Mouse (Mus musculus) spleen, postnatal 10 days (tissue): ENCODE data around the gene Naa38.

Experiments
- DNase-seq, 2 experiments: peaks; one replicate each; pipeline ENCODE4 v3.0.0; 2021 to 2022; ENCODE audit warnings: low spot score in 2 of 2

Gene Naa38

DNA sequence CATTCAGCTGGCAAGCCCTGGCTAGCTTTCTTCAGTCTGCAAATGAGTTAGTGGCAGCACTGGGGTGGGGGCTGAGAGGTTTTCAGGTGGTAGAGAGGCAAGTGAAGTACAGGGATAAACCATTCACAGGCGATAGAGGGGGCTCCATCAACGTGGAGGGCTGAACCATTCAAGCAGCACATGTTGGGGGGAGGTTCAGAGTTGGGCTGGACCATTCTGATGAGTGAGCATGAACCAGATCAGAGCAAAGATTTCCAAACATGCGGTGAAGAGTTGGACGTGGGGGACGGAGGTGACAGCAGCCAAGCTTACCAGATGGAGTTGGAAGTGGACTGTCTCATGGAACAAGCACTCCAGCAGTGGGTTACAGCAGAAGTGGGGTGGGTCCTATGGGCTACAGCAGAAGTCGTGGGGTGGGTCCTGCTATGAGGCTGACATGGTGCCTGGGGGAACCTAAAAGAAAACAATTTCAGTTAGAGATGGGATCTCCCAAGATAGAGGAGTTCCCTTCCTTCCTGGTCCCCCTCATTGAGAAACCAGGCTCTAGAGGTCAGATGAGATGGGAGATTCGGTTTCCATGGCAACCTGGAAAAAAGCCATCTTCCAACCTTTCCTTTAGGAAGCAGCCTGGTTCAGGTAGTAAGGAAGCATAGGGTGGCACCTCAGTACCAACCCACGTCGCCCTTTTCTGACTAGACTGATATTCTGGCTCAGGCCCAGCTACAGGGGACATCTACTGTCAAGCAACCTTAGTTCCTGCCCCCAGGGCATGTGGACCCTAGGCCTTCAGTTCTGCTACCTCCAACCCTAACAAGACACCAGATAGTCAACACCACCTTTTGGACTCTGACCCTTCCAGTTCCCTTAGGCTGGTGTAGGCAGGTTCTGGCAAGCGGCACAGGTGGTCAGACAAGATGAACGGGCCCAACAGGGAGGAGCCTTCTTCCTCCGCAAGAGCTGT lies 18.2 kb downstream of the Naa38 start, which contains the start of gene Kdm6b:
Gene Kdm6b, minus strand, starts transcription at position 455 of the 961 bp plus-strand sequence.
- peak in 1 of 2 experiments; percentile 16 for DNase-seq

DNA sequence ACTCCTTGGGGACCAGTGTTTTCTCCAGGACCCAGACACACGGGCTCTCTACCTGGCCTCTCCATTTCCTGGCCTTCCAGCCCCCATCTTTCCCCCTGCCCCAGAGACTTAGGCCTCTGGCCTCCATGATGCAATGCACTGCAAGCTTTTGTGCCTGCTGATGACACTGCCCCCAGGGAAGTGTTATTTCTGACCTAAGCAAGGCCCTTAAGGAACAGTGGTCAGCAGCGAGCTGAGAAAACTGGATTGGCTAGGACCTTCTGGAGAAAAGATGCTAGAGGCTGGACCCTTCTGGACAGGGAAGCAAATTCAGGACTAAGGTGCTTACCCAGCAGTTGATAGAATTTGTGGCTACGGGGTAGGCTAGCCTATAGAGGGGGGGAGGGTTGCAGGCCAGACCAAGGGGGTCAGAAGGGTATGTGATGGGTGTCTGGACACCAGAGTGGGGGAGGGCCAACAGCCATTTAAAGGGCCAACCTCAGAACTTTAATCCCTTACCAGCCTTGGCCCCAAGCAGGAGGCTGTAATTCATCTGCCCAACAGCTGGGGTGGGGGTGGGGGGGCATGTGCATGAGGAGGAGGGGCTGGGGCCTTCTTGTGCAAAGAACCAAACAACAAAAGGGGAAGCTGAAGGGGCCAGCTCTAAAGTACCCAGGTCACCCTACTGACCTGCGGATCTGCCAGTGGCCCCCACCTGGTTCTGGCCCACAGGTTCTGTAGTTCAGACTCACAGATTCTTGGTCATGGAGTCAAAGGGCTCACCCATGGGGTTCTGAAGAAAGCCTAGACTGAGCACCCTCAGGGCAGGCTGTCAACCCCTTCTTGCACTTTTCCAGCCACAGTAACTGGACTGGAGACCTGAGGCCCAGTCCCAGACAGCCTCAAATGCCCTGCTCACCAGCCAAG lies 19.4 kb downstream of the Naa38 start:
- peak in 1 of 2 experiments; percentile 23 for DNase-seq

DNA sequence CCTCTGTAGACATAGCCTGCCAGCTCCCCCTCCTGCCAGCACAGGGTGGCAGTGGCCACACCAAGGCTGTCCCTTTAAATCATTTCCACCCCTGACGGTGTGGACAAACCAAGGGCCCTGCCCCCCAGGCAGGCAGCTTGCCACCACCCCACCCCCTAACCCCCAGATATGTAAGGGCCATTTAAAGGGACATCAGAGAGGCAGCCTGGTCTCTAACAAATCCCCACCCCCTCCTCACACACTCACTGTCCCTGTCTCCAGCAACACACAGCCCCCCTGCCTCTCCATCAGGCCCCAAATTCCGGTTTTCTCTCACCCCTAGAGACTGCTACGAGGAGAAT lies 20.0 kb downstream of the Naa38 start:
- DNase-seq: no peak

DNA sequence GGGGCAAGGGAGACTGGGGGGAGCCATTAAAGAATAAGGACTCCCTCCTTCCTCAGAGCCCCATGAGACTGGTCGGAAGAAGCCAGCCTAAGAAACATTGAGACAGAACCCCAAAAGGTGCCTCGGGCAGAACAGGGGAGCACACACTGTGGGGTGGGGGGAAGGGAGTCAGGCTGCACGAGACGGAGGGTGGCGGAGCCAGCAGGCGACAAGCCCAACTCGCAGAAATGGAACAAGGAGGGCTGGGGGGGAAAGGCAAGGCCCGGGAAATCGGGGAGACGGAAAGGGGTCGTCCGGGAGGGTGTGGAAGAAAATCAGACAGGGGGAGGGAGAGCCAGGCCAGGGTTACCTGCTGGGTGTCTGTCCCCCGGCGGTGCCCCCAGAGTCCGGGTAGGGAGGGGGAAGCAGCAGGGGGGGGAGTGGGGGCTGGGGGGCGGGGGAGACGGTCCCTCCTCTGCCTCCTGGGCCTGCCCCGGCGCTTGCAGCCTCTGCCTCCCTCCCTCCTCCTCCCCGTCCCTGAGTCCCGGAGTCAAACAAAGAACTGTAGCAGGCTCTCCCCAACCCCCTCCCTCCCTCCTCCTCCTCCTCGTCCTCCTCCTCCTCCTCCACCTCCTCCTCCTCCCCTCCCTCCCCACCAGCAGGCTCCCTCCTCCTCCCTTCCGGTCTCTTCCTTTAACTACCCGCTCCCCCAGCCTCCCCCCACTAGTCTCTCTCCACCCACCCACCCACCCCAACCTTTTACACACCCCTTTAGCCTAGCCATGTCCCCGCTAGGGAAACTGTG lies 20.6 kb downstream of the Naa38 start:
- peak in 1 of 2 experiments; percentile 18 for DNase-seq

DNA sequence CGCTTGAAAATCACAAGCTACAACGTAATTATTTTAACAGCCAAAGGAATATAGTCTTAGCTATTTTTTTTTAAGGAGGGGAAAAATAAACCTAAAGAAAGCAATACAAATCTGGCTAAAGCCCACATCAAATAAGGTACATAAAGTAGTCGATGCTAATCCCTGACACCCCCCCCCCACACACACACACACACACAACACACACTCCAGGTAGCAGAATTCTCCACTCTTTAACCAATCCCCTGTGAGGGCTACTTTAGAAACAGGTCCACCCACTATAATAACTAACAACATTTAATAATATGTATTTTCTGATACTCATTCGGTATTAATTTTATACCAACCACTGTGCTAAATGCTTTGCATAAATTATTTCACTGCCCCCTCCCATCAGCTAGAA lies 21.2 kb downstream of the Naa38 start:
- DNase-seq: no peak

DNA sequence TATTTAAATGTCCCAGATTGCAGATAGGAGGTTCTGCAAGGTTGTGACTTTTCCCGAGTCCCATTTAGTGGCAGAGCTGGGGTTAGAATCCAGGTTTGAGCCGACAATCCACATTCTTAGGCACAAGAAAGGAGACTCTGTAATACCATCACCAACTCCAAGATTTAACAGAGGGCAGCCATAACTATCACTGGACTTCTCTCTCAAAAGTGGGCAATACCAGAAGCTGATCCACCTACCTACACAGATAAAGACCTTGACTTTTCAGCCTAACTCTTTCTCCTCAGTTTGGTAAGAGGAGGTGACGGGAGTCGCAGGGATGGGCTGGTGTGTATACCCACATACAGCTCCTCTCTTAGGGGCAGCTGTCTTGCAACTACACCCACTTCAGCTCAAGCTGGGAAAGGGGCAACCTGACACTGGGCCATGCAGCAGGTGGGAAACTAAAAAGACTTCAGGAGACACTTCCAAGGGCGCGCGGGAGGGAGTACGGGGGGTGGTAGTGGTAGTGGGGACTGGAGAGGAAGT lies 21.7 kb downstream of the Naa38 start:
- peak in 1 of 2 experiments; percentile 11 for DNase-seq

DNA sequence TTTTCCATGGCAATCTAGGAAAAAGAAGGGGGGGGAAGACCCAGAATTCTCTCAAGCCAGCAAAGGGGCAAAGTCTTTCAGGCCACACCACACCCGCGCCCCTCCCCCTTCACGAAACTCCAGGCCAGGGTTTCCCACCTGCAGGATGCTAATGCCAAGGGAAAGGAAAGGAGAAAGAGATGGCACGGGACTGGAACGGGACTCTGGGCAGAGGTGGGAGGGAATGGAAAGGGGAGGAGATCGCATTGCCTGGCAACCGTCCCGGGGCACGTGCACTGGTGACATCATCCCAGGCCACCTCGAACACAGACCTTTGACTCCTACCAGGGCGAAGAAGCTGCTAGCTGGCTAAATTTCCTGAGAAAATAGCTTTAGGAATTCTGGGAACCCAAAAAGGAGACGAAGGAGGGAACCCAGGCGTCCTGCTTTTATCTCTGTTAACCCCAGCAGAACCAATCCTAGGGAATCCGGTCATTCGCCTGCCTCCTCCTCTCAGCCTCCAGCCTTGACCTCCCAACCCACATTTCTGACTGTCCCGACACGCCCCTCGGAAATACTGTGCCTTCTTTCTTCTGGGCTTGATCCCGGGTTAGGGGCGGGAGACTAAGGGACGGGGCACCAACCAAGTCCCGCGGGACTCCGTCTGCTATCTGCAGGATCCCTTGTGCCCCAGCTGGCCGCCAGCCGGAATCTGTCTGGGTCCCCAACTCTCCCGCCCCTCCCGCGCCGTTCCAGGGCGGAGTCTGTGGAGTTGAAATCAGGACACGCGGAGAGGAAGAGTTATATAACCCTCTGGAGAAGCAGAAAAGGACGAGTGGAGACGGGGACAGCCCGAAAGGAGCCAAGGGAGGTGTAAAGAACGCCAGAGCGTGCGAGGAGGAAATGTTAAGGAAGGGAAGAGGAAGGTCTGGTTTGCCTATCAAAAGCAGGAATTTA lies 22.4 kb downstream of the Naa38 start:
- DNase-seq: peak; percentile 40 to 82

DNA sequence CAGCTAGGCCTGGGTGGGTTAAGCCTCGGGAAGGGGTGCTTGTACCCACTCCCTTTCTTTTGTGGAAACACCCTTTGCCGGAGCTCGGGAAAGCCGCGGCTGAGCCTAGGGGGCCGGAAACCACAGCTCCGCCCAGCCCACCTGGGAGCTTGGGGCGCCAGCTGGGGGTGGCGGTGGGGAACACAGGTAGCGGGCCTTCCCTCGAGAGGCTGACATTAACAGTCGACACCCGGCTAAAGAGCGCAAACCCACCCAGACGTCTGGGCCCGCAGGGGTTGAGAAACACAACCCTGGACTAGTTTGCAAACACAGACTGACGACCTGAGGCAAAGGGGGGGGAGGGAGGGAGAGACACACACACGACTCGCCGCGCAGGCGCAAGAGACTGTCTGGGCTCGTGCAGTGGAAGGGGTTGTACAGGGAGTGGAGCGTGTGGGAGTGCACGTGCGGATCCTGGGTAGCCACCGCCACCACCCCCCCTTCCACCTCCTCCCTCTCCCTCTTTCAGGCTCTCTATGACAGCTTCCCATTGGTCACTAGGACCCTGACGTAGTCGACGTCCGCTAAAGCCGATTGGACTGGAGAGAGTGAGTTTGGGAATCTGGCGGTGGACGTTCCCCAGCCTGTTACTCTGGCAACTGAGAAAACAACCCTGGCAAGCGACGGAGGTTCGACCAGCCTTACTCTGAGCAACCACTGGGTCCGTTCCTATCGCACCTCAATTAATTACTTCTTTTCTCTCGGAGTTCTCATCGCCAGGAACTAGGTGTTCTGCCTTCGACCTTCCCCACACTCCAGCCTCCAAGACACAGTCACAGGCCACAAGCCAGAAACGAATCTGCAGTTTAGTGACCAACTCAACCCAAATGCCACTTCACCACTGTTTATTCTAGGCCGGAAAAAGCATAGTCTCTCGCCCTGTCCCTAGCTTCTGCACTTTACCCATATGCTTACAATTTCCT lies 23.5 kb downstream of the Naa38 start:
- DNase-seq: peak; percentile 43 to 73

DNA sequence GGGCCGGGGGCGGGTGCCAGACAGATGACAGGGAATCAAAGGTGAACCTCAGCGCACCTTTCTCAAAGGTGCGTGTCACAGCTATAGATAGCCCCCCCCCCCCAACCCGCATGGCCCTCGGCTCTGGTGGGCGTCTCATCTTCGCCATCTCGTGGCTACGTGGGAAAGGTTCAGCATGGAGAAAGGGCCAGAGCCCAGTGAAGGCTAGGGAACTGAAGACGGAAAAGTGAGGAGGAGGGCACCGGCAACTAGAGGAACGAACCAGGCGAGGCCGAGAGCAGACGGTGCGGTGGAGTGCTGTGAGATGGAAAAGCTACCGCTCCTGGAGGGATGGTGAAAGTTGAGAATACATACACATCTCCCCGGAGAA lies 24.1 kb downstream of the Naa38 start:
- peak in 1 of 2 experiments; percentile 27 for DNase-seq

DNA sequence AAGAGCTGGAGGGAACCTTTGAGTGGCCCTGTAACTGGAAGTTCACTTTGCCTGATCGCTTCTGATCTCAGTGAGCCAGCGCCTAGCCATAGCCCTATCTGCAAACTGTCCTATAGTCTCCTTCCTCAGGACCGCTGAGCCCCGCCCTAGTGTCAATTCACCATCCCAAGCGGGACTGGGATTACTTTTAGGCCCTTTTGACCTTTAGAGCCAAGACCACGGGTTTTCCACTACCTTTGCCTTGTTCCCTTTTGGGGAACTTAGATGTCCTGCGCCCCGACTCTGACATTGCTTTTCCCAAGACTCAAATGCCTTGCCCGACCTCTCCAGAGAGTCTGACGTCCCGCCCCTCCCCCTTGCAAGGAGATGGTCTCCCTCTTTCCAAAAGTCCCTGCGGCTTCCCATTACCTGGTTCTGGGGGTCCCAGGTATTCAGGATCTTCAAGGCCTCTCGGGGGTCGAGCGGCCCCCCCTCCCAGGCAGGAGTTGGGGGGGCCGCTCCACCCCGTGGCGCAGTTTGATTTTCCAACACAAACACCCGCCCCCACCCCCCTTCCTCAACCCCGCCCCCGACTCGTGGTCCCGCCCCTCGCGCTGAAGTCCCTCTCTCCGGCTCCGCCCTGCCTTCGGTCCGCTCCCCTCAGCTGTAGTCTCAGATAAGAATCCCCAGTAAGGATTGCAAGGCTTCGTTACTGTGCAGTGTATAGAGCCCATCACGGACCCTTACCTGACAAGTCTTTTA lies 24.7 kb downstream of the Naa38 start:
- DNase-seq: peak; percentile 32 to 62

DNA sequence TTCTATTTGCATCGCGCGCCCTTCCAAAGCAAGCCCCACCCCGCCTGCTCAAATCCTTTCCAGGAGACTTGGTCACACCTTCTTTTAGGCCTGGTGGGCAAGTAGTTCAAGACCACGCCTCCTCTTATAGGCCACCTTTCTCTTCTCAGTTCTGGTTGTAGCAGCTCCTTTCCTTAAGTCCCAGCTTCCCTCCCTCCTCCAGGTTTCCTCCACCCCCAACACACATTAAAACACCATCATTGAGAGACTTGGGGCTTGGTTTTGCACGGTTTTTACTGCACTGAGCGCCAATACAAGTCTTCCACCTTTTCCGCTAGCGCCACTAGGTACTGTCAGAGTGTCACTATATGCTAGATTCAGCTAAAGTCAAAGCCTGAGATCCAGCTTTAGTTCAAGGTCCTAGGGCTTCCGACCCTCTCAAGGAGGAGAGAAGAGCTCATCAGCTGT lies 25.3 kb downstream of the Naa38 start:
- DNase-seq: no peak

DNA sequence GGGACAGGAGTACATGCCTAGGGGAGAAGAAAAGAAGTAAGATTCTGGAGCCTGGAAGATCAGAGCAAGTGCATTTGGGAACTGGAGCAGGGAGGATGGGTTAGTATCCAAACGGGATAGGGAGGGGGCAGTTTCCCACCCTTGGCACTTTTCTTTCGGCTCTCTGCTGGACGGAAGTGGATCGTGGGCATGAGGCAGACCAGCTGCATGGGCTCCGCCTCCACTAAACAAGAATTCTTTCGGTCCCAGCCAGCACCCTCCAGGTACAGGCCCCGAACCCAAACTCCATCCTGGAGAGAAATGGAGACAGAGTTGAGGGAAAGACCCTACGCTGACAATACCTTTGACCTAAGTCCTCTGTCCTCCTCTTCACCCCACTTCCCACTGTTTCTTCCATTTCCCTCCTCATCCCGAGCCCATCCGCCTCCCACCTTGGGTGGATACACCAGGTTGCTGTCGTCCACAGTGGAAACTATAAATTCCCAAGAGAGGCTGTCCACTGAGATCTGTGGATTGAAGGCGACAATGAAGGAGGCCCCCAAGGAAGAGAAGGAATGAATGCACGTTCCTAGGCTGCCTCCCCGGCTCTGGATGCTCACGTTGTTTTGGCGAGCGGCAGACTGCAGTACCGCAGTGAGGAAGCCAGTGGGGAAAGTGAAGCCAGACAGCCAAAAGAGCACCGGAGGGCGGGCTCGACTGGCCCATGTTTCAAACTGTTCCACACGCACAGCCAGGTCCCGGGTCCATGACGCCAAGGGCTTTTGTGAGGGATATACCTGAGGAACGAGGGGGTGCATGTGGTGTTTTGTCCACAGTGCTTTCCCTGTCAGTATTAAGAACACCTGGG lies 26.1 kb downstream of the Naa38 start:
- no peak for DNase-seq

DNA sequence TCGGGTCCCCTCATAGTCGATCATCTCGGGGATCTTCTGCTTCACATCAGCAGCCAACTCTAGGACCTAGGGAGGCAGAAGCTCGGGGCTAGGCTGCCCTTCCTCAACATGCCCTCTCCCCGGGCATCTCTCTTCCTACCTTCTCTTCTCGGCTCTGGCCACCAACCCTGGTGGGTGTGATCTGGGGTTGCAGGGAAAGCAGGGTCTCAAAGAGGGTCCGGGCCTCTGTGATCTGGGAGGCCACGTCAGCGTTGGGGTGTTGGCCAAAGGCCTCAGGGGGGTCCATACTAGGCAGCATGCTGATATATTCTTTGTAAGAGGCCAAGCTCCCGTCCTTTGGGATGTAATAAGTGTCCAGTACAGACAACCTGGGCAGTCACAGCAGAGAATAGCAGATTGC lies 27.6 kb downstream of the Naa38 start:
- DNase-seq: no peak

DNA sequence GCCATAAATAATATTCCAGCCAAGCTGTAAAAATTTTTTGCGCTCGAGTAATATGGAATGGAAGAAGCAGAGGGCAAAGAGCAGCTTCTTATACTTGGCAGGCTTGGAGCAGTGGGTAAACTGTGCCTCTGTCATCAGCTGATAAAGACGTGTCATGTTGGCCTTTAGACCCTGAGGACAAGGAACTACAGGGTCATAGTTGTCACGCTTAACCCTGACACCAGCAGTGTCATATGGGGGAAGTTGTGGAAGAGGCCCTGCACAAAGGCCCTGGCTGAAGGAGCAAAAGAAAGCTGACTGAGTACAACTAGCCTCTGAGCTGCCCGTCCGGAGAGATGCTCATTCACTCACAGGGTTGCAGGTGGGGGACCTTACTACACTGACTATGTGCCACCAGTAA lies 28.6 kb downstream of the Naa38 start:
- DNase-seq: no peak

DNA sequence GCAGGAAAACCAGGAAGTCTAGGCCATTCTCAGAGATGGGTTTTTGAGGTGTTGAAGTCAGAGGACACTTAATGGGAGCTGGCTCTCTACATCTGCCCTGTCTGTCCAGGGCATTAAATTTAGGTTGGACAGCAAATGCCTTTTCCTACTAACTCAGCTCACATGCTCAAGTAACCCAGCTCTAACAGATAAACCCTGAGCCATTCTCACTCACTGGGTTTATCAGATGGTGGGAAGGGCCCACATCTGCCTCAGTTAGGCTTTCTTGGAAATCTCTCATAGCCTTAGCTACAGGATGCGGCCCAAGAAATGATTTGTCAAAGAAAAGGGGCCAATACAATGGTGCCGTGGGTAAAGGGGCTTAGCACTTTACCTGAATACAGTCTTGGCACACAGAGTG lies 31.0 kb downstream of the Naa38 start:
- DNase-seq: no peak

DNA sequence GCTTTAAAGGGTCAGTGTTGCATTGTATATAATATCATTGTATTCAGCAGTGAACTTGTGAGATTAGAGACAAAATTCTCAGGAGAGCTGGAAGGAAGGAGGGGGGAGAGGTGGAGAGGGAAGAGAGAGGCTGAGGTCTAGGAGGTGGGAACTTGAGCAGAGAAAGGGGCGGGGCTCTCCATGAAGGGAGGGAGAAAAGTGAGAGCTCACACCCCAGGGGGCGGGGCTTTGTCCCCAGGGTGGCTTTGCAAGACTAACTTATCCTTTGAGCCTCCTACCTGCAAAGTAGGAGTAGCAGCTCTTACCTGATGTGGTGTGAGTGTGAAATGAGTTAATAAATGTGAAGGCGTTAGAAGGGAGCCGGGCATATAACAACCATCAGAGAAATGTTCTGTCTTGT lies 33.5 kb downstream of the Naa38 start:
- DNase-seq: peak in 1 of 2 experiments; percentile 58

DNA sequence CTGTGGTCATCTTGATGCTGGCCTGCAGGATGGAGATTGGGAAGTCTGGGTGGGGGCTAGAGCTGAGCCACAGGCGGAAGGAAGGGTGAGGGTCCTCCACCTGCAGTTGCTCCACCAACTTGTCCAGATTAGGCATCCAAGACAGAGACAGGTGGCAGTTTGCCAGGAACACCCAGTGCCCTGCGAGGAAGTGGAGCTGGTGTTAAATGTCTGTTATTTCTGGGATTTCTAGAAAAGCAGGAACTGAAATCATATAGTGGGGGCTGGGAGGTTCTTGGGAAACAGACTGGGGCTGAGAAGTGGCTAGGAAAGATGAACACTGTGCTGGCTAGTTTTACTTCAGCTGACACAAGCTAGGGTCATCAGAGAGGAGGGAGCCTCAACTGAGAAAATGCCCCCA lies 34.0 kb downstream of the Naa38 start:
- DNase-seq: no peak
